Mouse (Mus musculus) c-Kit-positive CD71-negative TER-119-negative erythroid progenitor cells, embryonic 14.5 days (primary cell): ENCODE data around the gene Tmsb10.

ENCODE experiments used
- DNase-seq: peaks from one replicate; pipeline ENCODE4 v3.0.0-alpha.2; 2013; ENCODE audit warnings: low read depth

Tmsb10 gene

DNA sequence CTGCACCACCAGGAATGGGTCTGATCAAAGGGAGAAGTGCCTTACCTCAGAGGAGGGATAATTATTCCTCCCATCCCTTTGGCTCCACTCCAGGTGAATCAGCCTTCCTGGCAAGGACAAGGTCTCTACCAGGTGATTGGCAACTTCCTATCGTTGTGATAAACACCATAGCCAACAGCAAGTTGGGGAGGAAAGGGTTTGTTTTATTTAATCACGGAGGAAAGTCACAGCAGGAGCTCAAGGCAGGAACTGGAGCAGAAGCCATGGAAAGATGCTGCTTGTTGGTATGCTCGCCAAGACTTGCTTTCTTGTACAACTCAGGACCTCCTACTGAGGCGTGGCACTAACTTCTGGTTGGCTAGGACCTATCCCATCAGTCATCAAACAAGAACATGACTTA lies 47.3 kb downstream of the Tmsb10 start:
- no peak for DNase-seq
